In the genomic region with DNA sequence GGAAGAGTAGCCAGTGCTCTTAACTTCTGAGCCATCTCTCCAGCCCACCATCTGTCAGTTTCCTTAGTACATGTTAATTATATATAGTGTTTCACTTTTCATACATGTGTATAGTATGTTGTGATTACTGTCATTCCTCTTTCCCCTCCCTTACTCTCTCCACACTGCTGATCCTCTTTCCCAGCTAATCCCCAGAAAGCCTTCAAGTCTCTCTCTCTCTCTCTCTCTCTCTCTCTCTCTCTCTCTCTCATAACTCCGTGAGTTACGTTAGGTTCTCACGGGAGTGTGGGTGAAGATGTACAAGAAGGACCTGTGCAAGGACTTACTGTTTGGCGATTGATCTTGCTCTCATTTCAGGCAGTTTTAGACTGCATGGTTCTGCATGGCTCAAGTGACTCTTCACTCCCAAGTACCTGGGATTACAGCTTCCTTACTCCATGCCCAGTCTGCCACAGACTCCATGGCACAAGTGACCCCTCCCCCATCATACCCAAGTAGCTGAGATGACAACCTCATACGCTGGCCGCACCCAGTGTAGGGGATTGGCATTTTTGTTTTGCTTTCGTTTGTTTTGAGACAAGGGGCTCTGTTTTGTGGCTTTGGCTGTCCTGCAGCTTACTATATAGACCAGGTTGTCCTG, we compare ENCODE assay signal across 20 mouse cellular contexts. TPM values are rescaled to one million over a fixed set of nuclear protein-coding genes. Genes with fewer than 3 reads are reported as not detected.
"Had no signal": no experiment of that assay in that cellular context is flagged by ENCODE, and none has a peak within 500 bp of the region (broad histone marks: within the 10 kb centered on the region; RNA-seq: fewer than 3 reads in every experiment).

No protein-coding gene starts in this region.

- DNase-seq: kidney, postnatal 4 days; left cerebral cortex, postnatal 4 days; liver, postnatal 0 days; right cerebral cortex, postnatal 25 days; spleen, adult 18-20 months; thymus, postnatal 25 days had no signal

- H3K27ac ChIP-seq: limb, embryonic 12.5 days; limb, embryonic 15.5 days; liver, embryonic 14.5 days; lung, embryonic 15.5 days; midbrain, embryonic 10.5 days; midbrain, embryonic 13.5 days; neural tube, embryonic 15.5 days; stomach, embryonic 15.5 days had no signal

- ATAC-seq: inflammation-experienced regulatory T-cells, adult 6 months; intestine, embryonic 16.5 days; liver, postnatal 0 days; midbrain, embryonic 13.5 days; midbrain, embryonic 16.5 days had no signal

- H3K9ac ChIP-seq: limb, embryonic 12.5 days; limb, embryonic 15.5 days; liver, embryonic 14.5 days; liver, postnatal 0 days; lung, embryonic 15.5 days; midbrain, embryonic 13.5 days; neural tube, embryonic 15.5 days; stomach, embryonic 15.5 days had no signal

- H3K4me3 ChIP-seq: limb, embryonic 12.5 days; limb, embryonic 15.5 days; lung, embryonic 15.5 days; megakaryocyte, embryonic 14.5 days; midbrain, embryonic 13.5 days; myocyte; neural tube, embryonic 15.5 days; stomach, embryonic 15.5 days had no signal

- H3K27me3 ChIP-seq: limb, embryonic 12.5 days; limb, embryonic 15.5 days; lung, embryonic 15.5 days; megakaryocyte, embryonic 14.5 days; midbrain, embryonic 13.5 days; neural tube, embryonic 15.5 days; stomach, embryonic 15.5 days had no signal

- H3K4me2 ChIP-seq: limb, embryonic 12.5 days; limb, embryonic 15.5 days; lung, embryonic 15.5 days; midbrain, embryonic 13.5 days; neural tube, embryonic 15.5 days; stomach, embryonic 15.5 days had no signal

- H3K9me3 ChIP-seq: limb, embryonic 12.5 days; limb, embryonic 15.5 days; lung, embryonic 15.5 days; megakaryocyte, embryonic 14.5 days; midbrain, embryonic 10.5 days; midbrain, embryonic 13.5 days; neural tube, embryonic 15.5 days; stomach, embryonic 15.5 days had no signal

RNA-seq across cellular contexts. Expression of gene Car14, which starts 28.7 kb away (rescaled TPM):
- total RNA-seq: monocyte, adult 5-6 weeks had no signal
- polyA plus RNA-seq: inflammation-experienced regulatory T-cells, adult 6 months had no signal
